ENCODE assay signal across 14 mouse cellular contexts in genomic region chr9:95520563-95520962, GRCm38 (mm10).
"Had no signal": no experiment of that assay in that cellular context is flagged by ENCODE, and none has a peak within 500 bp of the region (broad histone marks: within the 10 kb centered on the region; RNA-seq: fewer than 3 reads in every experiment).

No protein-coding gene starts in this region.

- H3K9ac ChIP-seq: limb, embryonic 12.5 days; liver, embryonic 13.5 days; liver, postnatal 0 days; neural tube, embryonic 12.5 days; stomach, embryonic 15.5 days had no signal

- H3K4me1 ChIP-seq: limb, embryonic 12.5 days; neural tube, embryonic 12.5 days; stomach, embryonic 15.5 days had no signal

- H3K9me3 ChIP-seq: limb, embryonic 12.5 days; liver, embryonic 13.5 days; neural tube, embryonic 12.5 days; stomach, embryonic 15.5 days had no signal

- H3K27me3 ChIP-seq: limb, embryonic 12.5 days; neural tube, embryonic 12.5 days; stomach, embryonic 15.5 days had no signal

- H3K36me3 ChIP-seq: limb, embryonic 12.5 days; liver, embryonic 13.5 days; neural tube, embryonic 12.5 days; stomach, embryonic 15.5 days had no signal

- H3K4me3 ChIP-seq: layer of hippocampus, adult 2 months; limb, embryonic 12.5 days; liver, embryonic 13.5 days; neural tube, embryonic 12.5 days; stomach, embryonic 15.5 days had no signal

- H3K4me2 ChIP-seq: limb, embryonic 12.5 days; neural tube, embryonic 12.5 days; stomach, embryonic 15.5 days had no signal

- DNase-seq: kidney, adult 18-20 months; kidney, postnatal 4 days; liver; liver, embryonic 13.5 days; liver, postnatal 0 days; lung, postnatal 14 days; midbrain, embryonic 14.5 days; right cerebral cortex, postnatal 14 days; thymus, adult 2 months; thymus, postnatal 25 days had no signal

- ATAC-seq: liver, postnatal 0 days had no signal

- H3K27ac ChIP-seq: layer of hippocampus, adult 2 months; limb, embryonic 12.5 days; liver, embryonic 13.5 days; neural tube, embryonic 12.5 days; stomach, embryonic 15.5 days had no signal
